11 mouse cellular contexts compared by ENCODE assay signal in genomic region chr10:13667166-13667696, GRCm38 (mm10).
DNase-seq lines count a peak whose midpoint lies in the region; ATAC-seq lines count a peak whose summit lies in the region.
"Had no signal": no experiment of that assay in that cellular context is flagged by ENCODE, and none has a peak within 500 bp of the region (broad histone marks: within the 10 kb centered on the region; RNA-seq: fewer than 3 reads in every experiment).

No protein-coding gene starts in this region.

- no peak overlapping the region for H3K27ac ChIP-seq in kidney, embryonic 14.5 days (ENCODE audit: low read depth, low read length)
- H3K27ac ChIP-seq in liver, embryonic 11.5 days (ENCODE audit: low read depth, low read length), result no peak overlapping the region

- H3K4me2 ChIP-seq in kidney, embryonic 14.5 days (replicated peaks; ENCODE audit: low read depth, low read length), result no peak overlapping the region
- H3K4me2 ChIP-seq in liver, embryonic 11.5 days, result no peak overlapping the region

- H3K9ac ChIP-seq in kidney, embryonic 14.5 days (ENCODE audit: low read depth, low read length), result no peak overlapping the region
- H3K9ac ChIP-seq in liver, embryonic 11.5 days (ENCODE audit: low read depth, low read length), result no peak overlapping the region

- no peaks in the 10 kb centered on the region for H3K9me3 ChIP-seq in kidney, embryonic 14.5 days (ENCODE audit: control insufficient read depth, low read length)
- no peaks in the 10 kb centered on the region for H3K9me3 ChIP-seq in liver, embryonic 11.5 days (ENCODE audit: control insufficient read depth, low read length)
- H3K9me3 ChIP-seq: megakaryocyte, embryonic 14.5 days had no signal

- H3K4me3 ChIP-seq in kidney, embryonic 14.5 days (ENCODE audit: low read length), result no peak overlapping the region
- H3K4me3 ChIP-seq in liver, embryonic 11.5 days (ENCODE audit: low read depth, low read length), result no peak overlapping the region
- H3K4me3 ChIP-seq: erythroblast, embryonic 14.5 days; megakaryocyte, embryonic 14.5 days had no signal

- 42% methylated on average over 10 of the region's 10 CpGs for WGBS in kidney, embryonic 14.5 days
- WGBS in liver, embryonic 11.5 days, result 80% methylated on average over 10 of the region's 10 CpGs

- peak; percentile 65 for DNase-seq in adrenal gland, postnatal 10 days
- no peak for DNase-seq in adrenal gland, postnatal 4 days (ENCODE audit: low spot score in 2 of 2)
- DNase-seq in urinary bladder, postnatal 14 days (ENCODE audit: low spot score), result peak; percentile 42
- no peak for DNase-seq in urinary bladder, postnatal 10 days (ENCODE audit: low spot score)
- peak; percentile 84 for DNase-seq in skeletal muscle tissue, adult 2 months (ENCODE audit: low read depth, low spot score)
- no peak for DNase-seq in liver, embryonic 11.5 days (ENCODE audit: low spot score)
- DNase-seq in MN1 (ENCODE audit: low spot score), result no peak
- DNase-seq: cerebellum, postnatal 14 days had no signal

- H3K36me3 ChIP-seq in kidney, embryonic 14.5 days (ENCODE audit: control insufficient read depth, insufficient read depth, low read length), result no peaks in the 10 kb centered on the region
- H3K36me3 ChIP-seq in liver, embryonic 11.5 days (ENCODE audit: control insufficient read depth, insufficient read depth, low read length), result no peaks in the 10 kb centered on the region

- no peaks in the 10 kb centered on the region for H3K27me3 ChIP-seq in kidney, embryonic 14.5 days (ENCODE audit: control insufficient read depth, insufficient read depth, low read length)
- no peaks in the 10 kb centered on the region for H3K27me3 ChIP-seq in liver, embryonic 11.5 days (replicated peaks; ENCODE audit: control insufficient read depth, insufficient read depth, low read length)
- H3K27me3 ChIP-seq: megakaryocyte, embryonic 14.5 days had no signal

- no peaks in the 10 kb centered on the region for H3K4me1 ChIP-seq in kidney, embryonic 14.5 days (ENCODE audit: control insufficient read depth, insufficient read depth, low read length)
- no peaks in the 10 kb centered on the region for H3K4me1 ChIP-seq in liver, embryonic 11.5 days (replicated peaks; ENCODE audit: control insufficient read depth, insufficient read depth, low read length)

- peak; percentile 71; the same call in 1 of the 2 replicates for ATAC-seq in kidney, embryonic 14.5 days (ENCODE audit: low FRiP score, low TSS enrichment)
- ATAC-seq in liver, embryonic 11.5 days (replicated peaks; ENCODE audit: low FRiP score), result no peak

Comparison
In these comparisons a context has a peak if more than half of its experiments do, and no peak if none do; other contexts are left out.
1. DNase-seq: peak in adrenal gland, postnatal 10 days (single experiment), urinary bladder, postnatal 14 days (single experiment) and skeletal muscle tissue, adult 2 months (single experiment); none in adrenal gland, postnatal 4 days (0 of 2), urinary bladder, postnatal 10 days (single experiment), liver, embryonic 11.5 days (single experiment) and MN1 (single experiment).